Mouse (Mus musculus) hindbrain, embryonic 15.5 days (tissue): ENCODE measurements around the gene Vax2. TPM values are rescaled to one million over a fixed set of nuclear protein-coding genes. Genes with fewer than 3 reads are reported as not detected.

Source experiments
- ATAC-seq: fragments of 200-750 bp; cut with Nextera tagmentation; 2 replicates; pipeline ENCODE4 v1.8.0; 2017; ENCODE audit warnings: low read depth, moderate number of reproducible peaks, moderate TSS enrichment; ENCODE audit not compliant: low FRiP score
- H3K27ac ChIP-seq: fragments of 300-500 bp; sonication (generic); replicated peaks from 2 replicates; pipeline ENCODE4 v1.5.1; 2015; ENCODE audit warnings: mild to moderate bottlenecking, inconsistent platforms
- H3K27me3 ChIP-seq: fragments of 300-500 bp; sonication (generic); 2 replicates; pipeline ENCODE4 v1.6.1; 2015; ENCODE audit warnings: control low read depth, inconsistent platforms
- H3K36me3 ChIP-seq: fragments of 300-500 bp; sonication (generic); 2 replicates; pipeline ENCODE4 v1.6.1; 2015; ENCODE audit warnings: control low read depth, inconsistent platforms
- H3K4me1 ChIP-seq: fragments of 300-500 bp; sonication (generic); replicated peaks from 2 replicates; pipeline ENCODE4 v1.6.1; 2015; ENCODE audit warnings: control low read depth, inconsistent platforms
- H3K4me2 ChIP-seq: fragments of 300-500 bp; sonication (generic); 2 replicates; pipeline ENCODE4 v1.6.1; 2015; ENCODE audit warnings: moderate library complexity, mild to moderate bottlenecking, inconsistent platforms
- H3K4me3 ChIP-seq: fragments of 300-500 bp; sonication (generic); 2 replicates; pipeline ENCODE4 v1.5.1; 2015; ENCODE audit warnings: mild to moderate bottlenecking, inconsistent platforms
- H3K9ac ChIP-seq: fragments of 300-500 bp; sonication (generic); 2 replicates; pipeline ENCODE4 v1.6.1; 2015; ENCODE audit warnings: inconsistent platforms
- H3K9me3 ChIP-seq: fragments of 300-500 bp; sonication (generic); 2 replicates; pipeline ENCODE4 v1.6.1; 2016; ENCODE audit warnings: control low read depth, inconsistent platforms
- WGBS: fragments of 180-500 bp; shearing (Covaris S2); methylation state at CpG from one replicate; pipeline ENCODE4 v1.1.7; 2015; 5-methylcytosine and 5-hydroxymethylcytosine counted together
- polyA plus RNA-seq: library from polyadenylated mRNA; unstranded; fragments of >200 nt; fragmentation: Nextera tagmentation; extraction: Ambion mirVana; gene quantifications from 2 replicates; pipeline ENCODE4 v1.2.1, GENCODE M21; 2015

The Vax2 gene
- polyA plus RNA-seq, 1 experiment from 2014 or later: not detected

DNA sequence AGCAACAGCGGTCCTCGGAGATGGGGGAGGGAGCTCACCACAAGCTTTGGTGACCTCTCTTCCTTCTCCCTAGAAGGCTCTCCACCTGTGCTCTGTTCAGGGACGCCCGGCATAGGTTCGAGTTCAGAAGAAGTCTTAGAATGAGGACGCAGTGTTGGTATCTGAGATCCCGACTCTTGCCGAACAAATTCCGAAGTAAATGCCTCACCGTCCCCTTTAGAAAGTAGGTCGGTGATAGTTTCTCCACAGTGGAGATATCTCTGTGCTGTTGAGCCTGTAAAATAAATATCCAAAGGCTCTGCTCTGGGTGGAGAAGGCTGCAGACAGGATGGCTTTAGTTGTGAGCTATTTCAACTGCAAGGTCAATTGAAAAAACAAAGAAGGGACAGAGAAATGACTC is 10.1 kb upstream of the Vax2 start:
- H3K4me3 ChIP-seq: no peak overlapping the region
- no peak overlapping the region for H3K27ac ChIP-seq
- no peak overlapping the region for H3K4me2 ChIP-seq
- no peak overlapping the region for H3K9ac ChIP-seq
- no peaks in the 10 kb centered on the region for H3K36me3 ChIP-seq
- H3K27me3 ChIP-seq: peaks cover 86% of the 10 kb centered on the region
- no peaks in the 10 kb centered on the region for H3K9me3 ChIP-seq
- H3K4me1 ChIP-seq: 0 out of 2 replicates have a peak, but pooled peaks cover 3% of the 10 kb centered on the region
- WGBS: 2% methylated on average over 11 of the region's 11 CpGs
- no peak for ATAC-seq

DNA sequence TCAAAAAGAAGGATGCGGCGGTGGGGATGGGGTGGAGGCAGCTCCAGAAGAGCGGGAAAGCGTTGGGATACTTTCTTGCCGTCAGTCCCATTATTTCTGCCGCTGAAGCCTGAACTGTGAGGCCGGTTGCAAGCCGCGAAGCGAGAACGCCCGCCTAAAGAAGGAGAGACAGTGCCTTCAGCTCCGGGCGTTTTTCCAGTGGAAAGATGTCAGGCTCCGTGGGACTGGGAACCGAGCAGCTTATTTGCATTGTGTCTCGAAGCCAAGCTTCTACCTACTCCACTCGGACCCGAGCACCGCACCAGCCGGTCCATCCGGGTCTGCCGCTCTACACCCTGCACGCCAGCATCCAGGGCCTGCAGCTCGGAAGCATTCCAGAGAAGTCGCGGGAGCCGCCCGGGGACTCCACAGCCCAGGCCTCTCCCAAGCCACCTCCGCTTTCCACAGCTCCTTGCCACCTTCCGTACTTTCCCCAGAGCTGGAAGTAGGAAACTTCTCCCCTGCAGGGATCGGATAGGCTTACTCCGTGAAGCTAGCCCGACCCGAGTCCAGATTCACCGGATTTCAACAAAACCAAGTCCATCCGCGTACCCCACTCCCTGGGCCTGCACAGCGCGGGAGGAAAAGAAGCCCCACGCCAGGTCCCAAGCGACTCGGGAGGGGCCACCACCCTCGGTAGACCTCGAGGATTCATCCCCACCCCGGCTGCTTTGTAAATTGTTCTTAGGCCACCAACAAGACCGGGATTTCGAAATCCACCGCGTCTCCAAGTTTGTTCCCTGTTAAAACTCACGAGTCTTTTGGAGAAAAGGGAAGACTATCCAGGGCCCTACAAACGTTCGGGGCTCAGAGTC is 8.7 kb upstream of the Vax2 start:
- Histone ChIP-seq H3K4me2 (no peak overlapping the region), H3K27ac (no peak overlapping the region), H3K27me3 (peaks cover 86% of the 10 kb centered on the region), H3K9me3 (no peaks in the 10 kb centered on the region), H3K9ac (no peak overlapping the region), H3K4me3 (no peak overlapping the region), H3K4me1 (0 out of 2 replicates have a peak, but pooled peaks cover 3% of the 10 kb centered on the region), H3K36me3 (no peaks in the 10 kb centered on the region)
- WGBS: under 1% methylated on average over 53 of the region's 53 CpGs
- no peak; the same call in 1 of the 2 replicates for ATAC-seq

DNA sequence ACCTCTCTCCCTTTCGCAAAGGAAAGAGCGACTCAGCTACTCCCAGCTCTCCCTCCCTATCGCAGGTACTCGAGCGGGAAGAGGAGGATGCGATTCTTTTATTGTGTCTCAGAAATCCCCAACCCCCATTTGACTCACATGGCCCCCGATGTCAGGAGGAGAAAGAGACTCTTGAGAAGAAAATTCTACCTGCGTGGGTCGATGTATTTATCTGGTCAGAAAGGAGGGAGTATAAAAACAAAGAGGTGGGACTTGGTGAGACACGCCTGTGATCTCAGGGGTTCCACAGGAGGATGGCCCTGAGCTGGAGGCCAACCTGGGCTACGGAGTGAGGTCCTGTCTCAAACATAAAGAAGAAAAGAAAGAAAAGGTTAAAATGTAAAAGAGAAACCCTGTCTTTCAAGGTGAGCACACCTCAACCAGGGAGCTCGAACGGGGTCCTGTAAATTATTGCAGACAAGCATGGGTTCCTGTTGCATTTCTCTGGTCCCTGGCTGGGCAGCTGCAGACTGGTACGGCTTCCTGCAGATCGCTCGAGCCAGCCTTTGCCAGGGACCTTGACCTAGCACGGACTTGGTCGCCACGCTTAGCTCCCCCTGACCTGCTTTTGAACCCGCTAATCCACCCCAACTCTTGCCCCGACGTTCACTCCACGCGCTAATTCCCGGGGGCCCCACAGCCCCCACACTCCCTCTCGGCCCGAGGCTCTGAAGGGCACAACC is 7.9 kb upstream of the Vax2 start:
- 0 out of 2 replicates have a peak, but pooled peaks cover 3% of the 10 kb centered on the region for H3K4me1 ChIP-seq
- no peak overlapping the region for H3K4me3 ChIP-seq
- peaks cover 86% of the 10 kb centered on the region for H3K27me3 ChIP-seq
- H3K36me3 ChIP-seq: no peaks in the 10 kb centered on the region
- WGBS: under 1% methylated on average over 27 of the region's 27 CpGs
- H3K9me3 ChIP-seq: no peaks in the 10 kb centered on the region
- H3K27ac ChIP-seq: no peak overlapping the region
- ATAC-seq: no peak
- H3K4me2 ChIP-seq: no peak overlapping the region
- H3K9ac ChIP-seq: no peak overlapping the region

DNA sequence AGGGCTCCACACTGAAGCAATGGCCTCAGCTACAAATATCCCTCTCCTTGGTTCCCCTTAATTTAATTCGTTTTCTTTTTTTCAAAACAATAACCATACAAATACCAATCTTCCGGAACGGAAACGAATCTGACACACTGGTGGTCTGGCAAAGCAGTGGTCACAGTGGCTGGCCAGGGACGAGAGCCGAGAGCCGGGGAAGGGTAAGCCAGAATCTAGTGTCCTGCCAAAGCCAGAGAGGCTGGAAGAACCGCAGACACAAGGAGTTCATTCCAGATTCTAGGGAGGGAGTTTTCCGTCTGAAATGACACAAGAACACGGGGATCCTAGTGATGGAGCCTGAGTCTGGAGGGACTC is 7.4 kb upstream of the Vax2 start:
- Histone ChIP-seq H3K4me1 (0 out of 2 replicates have a peak, but pooled peaks cover 3% of the 10 kb centered on the region), H3K4me2 (no peak overlapping the region), H3K27ac (no peak overlapping the region), H3K36me3 (no peaks in the 10 kb centered on the region), H3K9ac (no peak overlapping the region), H3K27me3 (peaks cover 86% of the 10 kb centered on the region), H3K4me3 (no peak overlapping the region), H3K9me3 (no peaks in the 10 kb centered on the region)
- ATAC-seq: no peak
- under 1% methylated on average over 10 of the region's 10 CpGs for WGBS

DNA sequence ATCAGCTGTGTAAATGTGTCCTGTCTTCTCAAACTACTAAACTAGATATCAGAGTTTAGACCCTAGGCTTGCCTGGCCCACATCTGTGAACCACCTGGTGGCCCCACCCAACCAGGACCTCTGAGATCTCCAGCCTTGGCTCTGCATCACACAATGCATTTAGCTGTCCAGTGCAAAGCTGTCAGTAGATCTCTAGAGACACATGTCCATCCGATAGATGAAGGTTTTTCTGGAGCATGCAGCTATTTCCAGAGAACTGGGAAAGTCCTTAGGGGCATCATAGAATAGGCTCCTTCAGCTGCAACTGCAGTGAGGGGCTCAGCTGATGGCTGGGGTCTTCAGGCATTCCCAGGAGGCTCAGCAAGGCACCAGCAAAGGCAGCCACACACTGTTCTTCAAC is 6.8 kb upstream of the Vax2 start:
- no peak overlapping the region for H3K4me3 ChIP-seq
- WGBS: 8% methylated on average over 1 of the region's 1 CpGs
- no peak overlapping the region for H3K27ac ChIP-seq

DNA sequence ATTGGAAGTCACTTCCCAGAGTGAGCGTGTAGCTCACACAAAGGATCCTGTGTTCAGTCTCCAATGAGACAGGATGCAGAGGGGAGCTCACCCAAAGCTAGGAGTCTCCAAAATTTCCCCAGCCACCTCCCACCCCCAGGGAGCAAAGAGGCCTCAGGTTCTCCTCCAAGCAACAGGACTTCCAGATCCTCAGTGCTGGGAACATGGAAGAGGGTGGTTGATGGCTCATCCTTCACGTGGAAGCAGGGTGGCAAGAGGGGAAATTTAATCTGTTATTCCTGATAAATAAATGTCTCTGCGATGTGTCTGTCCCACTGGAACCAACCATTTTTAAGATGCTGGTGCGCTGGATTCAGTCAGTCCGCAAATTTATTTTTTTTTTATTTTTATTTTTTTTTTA is 6.4 kb upstream of the Vax2 start:
- Histone ChIP-seq H3K27ac (no peak overlapping the region), H3K4me3 (no peak overlapping the region), H3K4me2 (no peak overlapping the region), H3K27me3 (peaks cover 86% of the 10 kb centered on the region), H3K9me3 (no peaks in the 10 kb centered on the region), H3K4me1 (0 out of 2 replicates have a peak, but pooled peaks cover 3% of the 10 kb centered on the region), H3K36me3 (no peaks in the 10 kb centered on the region), H3K9ac (no peak overlapping the region)
- 21% methylated on average over 5 of the region's 5 CpGs for WGBS
- no peak for ATAC-seq

More for the DNA sequence above, 6.8 kb upstream of the Vax2 start:
- Histone ChIP-seq H3K9me3 (no peaks in the 10 kb centered on the region), H3K4me2 (no peak overlapping the region), H3K36me3 (no peaks in the 10 kb centered on the region), H3K4me1 (0 out of 2 replicates have a peak, but pooled peaks cover 3% of the 10 kb centered on the region), H3K9ac (no peak overlapping the region), H3K27me3 (peaks cover 86% of the 10 kb centered on the region)
- ATAC-seq: no peak

DNA sequence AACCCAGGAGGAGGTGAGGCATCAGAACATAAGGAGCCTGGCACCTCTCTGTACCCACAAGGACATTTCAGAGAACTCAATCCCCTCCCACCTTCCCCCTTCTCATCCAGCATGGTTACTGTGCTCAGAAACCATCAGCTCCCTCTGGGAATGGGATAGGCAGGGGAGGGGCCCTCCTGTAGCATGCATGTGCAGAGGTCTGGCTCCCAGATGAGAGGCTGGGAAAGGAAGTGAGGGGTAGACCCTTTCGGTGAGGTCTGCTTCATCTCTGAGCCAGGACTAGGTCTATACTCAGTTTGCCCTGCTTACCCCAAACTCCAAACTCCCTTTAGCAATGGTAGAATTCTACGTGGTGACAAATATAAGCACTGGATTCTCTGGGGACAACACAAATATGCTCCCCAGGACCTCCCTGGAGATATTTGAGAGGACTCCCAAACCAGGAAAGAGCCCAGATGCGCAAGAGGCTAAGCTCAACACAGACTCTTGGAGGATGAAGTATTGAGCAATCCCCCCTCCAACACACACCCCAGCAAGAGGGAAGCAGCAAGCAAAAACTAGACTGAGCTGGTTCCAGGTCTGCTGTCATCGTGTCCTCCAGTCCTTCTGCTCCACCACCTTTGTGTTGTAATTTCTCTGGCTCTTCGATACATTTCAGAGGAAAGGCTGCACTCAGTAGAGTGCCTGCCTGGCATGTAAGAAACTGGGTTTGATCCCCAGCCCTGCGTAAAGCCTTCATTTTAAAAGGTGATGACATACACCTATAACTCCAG is 3.1 kb upstream of the Vax2 start:
- H3K27me3 ChIP-seq: peaks cover 97% of the 10 kb centered on the region
- 5% methylated on average over 6 of the region's 6 CpGs for WGBS
- no peak for ATAC-seq
- H3K36me3 ChIP-seq: no peaks in the 10 kb centered on the region
- no peak overlapping the region for H3K4me2 ChIP-seq
- no peak overlapping the region for H3K4me3 ChIP-seq
- peaks cover 20% of the 10 kb centered on the region for H3K4me1 ChIP-seq
- H3K9ac ChIP-seq: no peak overlapping the region
- H3K27ac ChIP-seq: no peak overlapping the region
- no peaks in the 10 kb centered on the region for H3K9me3 ChIP-seq

DNA sequence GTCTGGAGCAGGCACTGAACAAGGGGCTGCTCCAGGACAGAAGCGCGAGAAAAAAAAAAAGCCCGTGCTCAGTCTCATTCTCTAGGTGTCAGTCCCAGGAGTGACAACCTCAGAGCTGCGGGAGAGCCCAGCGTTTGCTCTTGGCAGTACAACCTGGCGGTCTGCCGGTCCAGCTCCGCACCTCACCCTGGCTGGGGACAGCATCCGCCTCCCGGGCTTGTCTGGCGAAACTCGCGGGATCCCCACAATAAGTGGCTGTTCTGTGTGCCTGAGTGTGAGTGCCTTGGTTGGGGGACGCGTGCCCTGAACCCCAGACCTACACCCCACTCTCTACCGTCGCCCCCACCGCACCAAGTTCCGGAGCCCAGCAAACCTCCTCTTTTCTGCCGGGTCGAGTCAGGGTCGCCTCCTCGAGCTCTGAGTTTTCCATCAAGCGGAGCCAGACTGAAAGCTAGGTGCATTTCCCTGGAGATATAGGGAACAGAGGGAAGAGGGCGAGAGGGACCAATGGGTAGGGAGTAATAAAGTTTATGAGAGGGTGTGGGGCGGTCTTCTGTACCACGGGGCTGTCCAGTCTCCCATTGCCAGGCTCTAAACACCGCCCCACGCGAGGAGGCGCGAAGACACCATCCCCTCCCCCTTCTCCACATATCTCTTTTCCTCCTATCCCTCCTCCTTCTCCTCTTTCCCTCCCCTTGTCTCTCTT is 550 bp upstream of the Vax2 start:
- Histone ChIP-seq H3K4me1 (peaks cover 26% of the 10 kb centered on the region), H3K36me3 (no peaks in the 10 kb centered on the region), H3K27me3 (peaks cover 97% of the 10 kb centered on the region), H3K9me3 (no peaks in the 10 kb centered on the region), H3K27ac (no peak overlapping the region), H3K4me2 (peak overlapping the region; percentile 51), H3K4me3 (peak overlapping the region; percentile 29), H3K9ac (no peak overlapping the region)
- ATAC-seq: no peak; the same call in 1 of the 2 replicates
- 2% methylated on average over 32 of the region's 32 CpGs for WGBS

DNA sequence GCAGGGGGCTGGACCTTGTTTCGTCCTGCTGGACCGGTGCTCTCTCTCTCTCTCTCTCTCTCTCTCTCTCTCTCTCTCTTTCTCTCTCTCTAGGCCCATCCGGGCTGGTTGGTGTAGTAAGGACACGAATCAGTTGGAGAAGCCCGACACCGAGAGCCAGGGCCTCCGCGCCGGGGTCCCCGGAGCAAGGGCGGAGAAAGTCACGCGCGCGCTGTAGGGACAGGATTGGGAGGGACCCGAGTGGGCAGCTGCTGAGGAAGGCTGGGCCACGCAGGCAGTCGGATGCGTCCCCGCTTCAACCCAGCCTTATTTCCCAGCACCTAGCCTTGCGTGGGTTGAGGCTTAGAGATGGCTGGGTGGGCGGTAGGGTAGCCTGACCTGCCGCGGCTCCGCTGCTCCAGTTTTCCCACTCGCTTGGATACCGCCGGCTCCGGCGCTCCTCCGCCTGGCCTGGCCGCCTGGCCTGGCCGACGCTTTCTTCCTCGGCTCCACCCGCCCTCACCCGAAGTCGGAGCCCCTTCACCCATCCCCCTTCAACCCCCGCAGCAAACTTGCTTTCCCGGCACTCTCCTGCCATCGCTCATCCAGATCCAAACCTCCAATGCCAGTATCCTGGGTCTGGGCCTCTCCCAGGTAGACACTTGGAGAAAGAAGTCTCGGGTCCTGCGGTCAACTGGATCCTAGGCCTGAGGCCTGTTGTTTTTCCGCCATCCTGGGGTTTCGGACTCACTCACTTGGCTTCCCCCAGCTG is 836 bp downstream of the Vax2 start:
- WGBS: under 1% methylated on average over 45 of the region's 45 CpGs
- Histone ChIP-seq H3K27ac (no peak overlapping the region), H3K36me3 (no peaks in the 10 kb centered on the region), H3K9ac (no peak overlapping the region), H3K4me3 (peak overlapping the region; percentile 29), H3K4me2 (peak overlapping the region; percentile 51), H3K9me3 (no peaks in the 10 kb centered on the region), H3K27me3 (peaks cover 91% of the 10 kb centered on the region), H3K4me1 (peaks cover 26% of the 10 kb centered on the region)
- ATAC-seq: no peak

DNA sequence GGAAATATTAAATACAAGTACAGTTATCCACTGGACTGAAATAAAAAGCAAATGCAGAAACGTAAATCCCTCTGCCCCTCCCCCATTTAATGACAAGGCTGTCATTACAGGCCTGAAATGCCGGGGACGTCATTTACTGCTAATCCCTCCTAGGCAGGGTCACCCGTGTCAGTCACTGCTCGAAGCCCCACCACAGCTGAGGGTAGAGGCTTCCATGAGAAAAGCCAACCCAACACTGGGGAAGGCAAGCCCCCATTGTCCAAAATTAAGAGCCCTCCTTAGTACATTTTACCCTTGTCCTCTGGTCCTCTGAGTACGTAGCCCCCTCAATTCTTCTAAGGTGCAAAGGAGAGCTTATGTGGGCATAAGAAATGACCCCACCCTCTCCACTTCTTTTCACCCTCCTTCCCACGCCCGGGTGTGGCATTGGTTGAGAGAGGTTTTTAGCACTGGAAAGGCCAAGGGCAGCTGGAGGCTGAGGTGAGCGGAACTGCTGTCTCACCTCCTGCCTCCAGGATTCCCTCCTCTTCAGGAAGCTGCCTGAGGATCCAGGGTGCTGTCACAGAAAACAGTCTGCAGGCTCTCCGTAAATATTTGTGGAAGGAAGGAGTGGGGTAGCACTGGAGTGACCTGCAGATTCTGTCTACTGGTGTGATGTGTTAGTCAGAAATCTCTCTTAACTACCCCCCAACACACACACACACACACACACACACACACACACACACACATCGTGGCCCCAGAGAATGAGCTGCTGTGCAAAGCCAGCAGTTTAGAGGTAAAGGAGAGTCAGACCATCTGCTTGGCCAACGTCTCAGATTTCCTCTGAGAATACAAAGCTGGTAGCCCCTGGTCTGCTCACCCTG is 2.4 kb downstream of the Vax2 start:
- H3K36me3 ChIP-seq: no peaks in the 10 kb centered on the region
- under 1% methylated on average over 12 of the region's 12 CpGs for WGBS
- H3K4me2 ChIP-seq: no peak overlapping the region
- H3K27ac ChIP-seq: no peak overlapping the region
- H3K9ac ChIP-seq: no peak overlapping the region
- peaks cover 26% of the 10 kb centered on the region for H3K4me1 ChIP-seq
- H3K9me3 ChIP-seq: no peaks in the 10 kb centered on the region
- peaks cover 91% of the 10 kb centered on the region for H3K27me3 ChIP-seq
- no peak for ATAC-seq
- H3K4me3 ChIP-seq: no peak overlapping the region
